Mouse (Mus musculus) G1E (cell line): ENCODE data around the gene Tln2. TPM values are rescaled to one million over a fixed set of nuclear protein-coding genes. Genes with fewer than 3 reads are reported as not detected.

Source experiments
- ATAC-seq: 2 replicates; pipeline ENCODE4 v1.8.0; 2016; ENCODE audit warnings: mild to moderate bottlenecking; ENCODE audit not compliant: insufficient number of reproducible peaks, poor library complexity, low FRiP score, severe bottlenecking; ENCODE audit errors: extremely low read depth
- DNase-seq: peaks from one replicate; pipeline ENCODE4 v3.0.0; 2012; ENCODE audit warnings: low spot score
- H3K27me3 ChIP-seq: 2 replicates; pipeline ENCODE4 v1.6.1; 2012; ENCODE audit warnings: mild to moderate bottlenecking, low read length, inconsistent platforms; ENCODE audit not compliant: insufficient read depth
- H3K36me3 ChIP-seq: replicated peaks from 2 replicates; pipeline ENCODE3; 2012; ENCODE audit warnings: mild to moderate bottlenecking, inconsistent platforms
- H3K4me1 ChIP-seq: 2 replicates; pipeline ENCODE4 v1.6.1; 2012; ENCODE audit warnings: low read depth, low read length, inconsistent platforms, mixed read lengths; ENCODE audit not compliant: insufficient read depth
- H3K4me3 ChIP-seq: 2 replicates; pipeline ENCODE4 v1.5.1; 2012; ENCODE audit warnings: low read depth, mild to moderate bottlenecking, inconsistent platforms, low read length, moderate library complexity, mixed read lengths
- H3K9me3 ChIP-seq: replicated peaks from 2 replicates; pipeline ENCODE4 v1.6.1; 2012; ENCODE audit warnings: inconsistent platforms
- CTCF ChIP-seq: IDR thresholded peaks from 2 replicates; pipeline ENCODE4 v1.5.1; 2012; ENCODE audit warnings: low read depth, low read length, inconsistent platforms, mixed read lengths
- GATA1 ChIP-seq: IDR thresholded peaks from 2 replicates; pipeline ENCODE4 v1.6.1; 2012; ENCODE audit warnings: borderline replicate concordance, low read length, inconsistent platforms, mixed read lengths
- GATA2 ChIP-seq: IDR thresholded peaks from 2 replicates; pipeline ENCODE4 v1.6.1; 2012; ENCODE audit warnings: low read depth, low read length, inconsistent platforms, borderline replicate concordance
- POLR2AphosphoS5 ChIP-seq: IDR thresholded peaks from 2 replicates; pipeline ENCODE4 v1.6.1; 2012; ENCODE audit warnings: low read depth, low read length, inconsistent platforms; ENCODE audit not compliant: insufficient replicate concordance
- TAL1 ChIP-seq: conservative IDR thresholded peaks from 2 replicates; pipeline ENCODE4 v1.6.1; 2012; ENCODE audit warnings: low read depth, low read length, inconsistent platforms, mixed read lengths
- polyA plus RNA-seq: library from polyadenylated mRNA; stranded (reverse); fragments of >175 nt; gene quantifications from 2 replicates; pipeline ENCODE4 v1.2.3, GENCODE M21; 2012
- total RNA-seq, 2 experiments: library from RNA; stranded (forward) in 1 of 2; stranded (reverse) in 1 of 2; fragments of 200-1000 nt in 1 of 2; fragments of >200 nt in 1 of 2; fragmentation: Nextera tagmentation in 1 of 2; gene quantifications; 2 replicates each; pipeline ENCODE4 v1.2.3; 2014 to 2017

Gene Tln2
- total and polyA plus RNA-seq, 3 experiments: 1.6 to 8.1 (median 2.1) TPM

DNA sequence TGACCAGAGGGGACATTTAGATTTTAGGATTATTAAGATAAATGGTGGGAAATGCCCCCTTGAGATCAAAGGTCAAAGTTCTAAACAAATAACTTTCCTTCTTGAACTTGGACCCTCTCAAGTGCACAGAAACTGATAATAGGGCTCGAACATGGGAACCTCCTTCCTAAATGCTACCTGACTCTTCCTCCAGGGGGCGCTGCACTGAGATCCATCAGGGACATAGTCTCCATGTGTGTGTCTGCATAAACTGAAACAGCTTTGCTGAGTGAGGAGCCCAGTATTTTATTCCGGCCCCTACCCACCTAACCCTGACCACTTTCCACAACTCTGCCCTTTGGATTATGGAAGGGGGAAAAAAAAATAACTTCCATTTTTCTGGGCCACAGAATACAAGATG is 339.1 kb downstream of the Tln2 start:
- no peaks in the 10 kb centered on the region for H3K36me3 ChIP-seq
- H3K4me3 ChIP-seq: no peak overlapping the region
- peak; percentile 43; the same call in 1 of the 2 replicates for TF ChIP-seq CTCF
- TF ChIP-seq POLR2AphosphoS5: no peak
- DNase-seq (no peak), ATAC-seq (no peak)
- peaks cover 3% of the 10 kb centered on the region; the same call in 1 of the 2 replicates for H3K4me1 ChIP-seq
- H3K9me3 ChIP-seq: no peaks in the 10 kb centered on the region
- peaks cover 12% of the 10 kb centered on the region for H3K27me3 ChIP-seq

GRCm38 (mm10) chr9:67218001-67218400 is 341.5 kb downstream of the Tln2 start:
- H3K9me3 ChIP-seq: no peaks in the 10 kb centered on the region
- no peak for TF ChIP-seq GATA1
- TF ChIP-seq TAL1: no peak
- TF ChIP-seq GATA2: no peak
- no peak for DNase-seq
- peaks cover 3% of the 10 kb centered on the region; the same call in 1 of the 2 replicates for H3K4me1 ChIP-seq
- no peak for ATAC-seq
- H3K36me3 ChIP-seq: no peaks in the 10 kb centered on the region
- H3K4me3 ChIP-seq: no peak overlapping the region
- peaks cover 18% of the 10 kb centered on the region for H3K27me3 ChIP-seq

DNA sequence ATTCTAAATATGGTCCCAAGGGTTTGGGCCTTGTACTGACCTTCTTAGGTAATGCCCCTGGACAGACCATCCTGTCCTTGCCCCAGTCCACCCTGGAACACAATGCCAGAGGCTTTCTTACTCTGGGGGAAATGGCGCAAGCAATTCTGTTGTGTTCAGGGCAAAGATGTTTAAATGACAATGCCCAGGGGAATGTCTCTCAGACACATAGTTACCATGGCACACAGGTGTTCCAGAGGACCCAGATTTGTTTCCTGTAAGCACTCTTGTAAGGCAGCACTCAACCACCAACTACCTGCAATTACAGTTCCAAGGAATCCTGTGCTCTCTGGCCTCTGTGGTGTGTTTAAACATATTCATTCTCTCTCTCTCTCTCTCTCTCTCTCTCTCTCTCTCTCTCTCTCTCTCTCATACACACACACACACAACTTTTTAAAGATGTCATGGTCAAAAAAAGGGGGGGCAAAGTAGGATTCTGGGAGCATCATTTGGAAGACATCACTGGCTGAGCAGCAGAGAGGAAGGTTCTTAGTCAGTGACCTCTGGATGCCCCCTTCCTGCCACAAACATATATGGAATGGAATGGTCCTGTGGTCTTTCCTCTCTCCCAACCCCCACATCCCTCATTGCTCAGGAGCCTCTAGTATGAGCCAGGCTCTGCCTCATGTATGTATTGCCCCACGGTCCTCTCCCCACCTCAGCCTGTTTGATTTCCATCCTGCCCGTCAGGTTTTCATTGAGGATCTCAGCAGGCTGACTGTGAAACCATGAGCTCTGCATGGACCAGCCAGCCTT is 345.1 kb downstream of the Tln2 start:
- no peak for TF ChIP-seq GATA1
- no peak for TF ChIP-seq POLR2AphosphoS5
- TF ChIP-seq GATA2: no peak
- TF ChIP-seq CTCF: no peak
- TF ChIP-seq TAL1: no peak
- no peak overlapping the region for H3K4me3 ChIP-seq
- no peaks in the 10 kb centered on the region for H3K4me1 ChIP-seq
- no peaks in the 10 kb centered on the region for H3K36me3 ChIP-seq
- ATAC-seq (no peak), DNase-seq (no peak)
- H3K9me3 ChIP-seq: no peaks in the 10 kb centered on the region
- peaks cover 18% of the 10 kb centered on the region for H3K27me3 ChIP-seq

DNA sequence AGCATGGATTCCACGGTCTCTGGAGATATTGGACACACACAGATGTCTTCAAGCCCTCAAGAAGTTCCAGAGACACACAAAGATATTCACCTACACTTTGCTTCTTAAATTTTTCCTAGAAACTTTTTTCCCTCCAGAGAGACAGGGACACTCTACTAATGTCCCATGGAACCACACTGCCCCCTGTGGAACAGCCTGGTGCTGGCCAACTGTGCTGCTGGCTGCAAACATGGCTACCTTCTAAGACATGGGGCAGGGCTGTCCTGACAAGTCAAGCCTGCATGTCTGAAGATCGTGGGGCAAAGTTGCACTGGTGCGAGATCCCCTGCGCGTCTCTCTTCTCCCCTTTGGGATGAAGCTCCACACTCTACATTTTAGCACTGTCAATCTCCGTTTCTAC is 346.2 kb downstream of the Tln2 start:
- TF ChIP-seq GATA1 (no peak), POLR2AphosphoS5 (no peak), CTCF (no peak), GATA2 (no peak), TAL1 (no peak)
- DNase-seq: no peak
- H3K36me3 ChIP-seq: no peaks in the 10 kb centered on the region
- H3K4me3 ChIP-seq: no peak overlapping the region
- H3K27me3 ChIP-seq: peaks cover 18% of the 10 kb centered on the region
- no peaks in the 10 kb centered on the region for H3K9me3 ChIP-seq
- no peaks in the 10 kb centered on the region for H3K4me1 ChIP-seq
- no peak for ATAC-seq

DNA sequence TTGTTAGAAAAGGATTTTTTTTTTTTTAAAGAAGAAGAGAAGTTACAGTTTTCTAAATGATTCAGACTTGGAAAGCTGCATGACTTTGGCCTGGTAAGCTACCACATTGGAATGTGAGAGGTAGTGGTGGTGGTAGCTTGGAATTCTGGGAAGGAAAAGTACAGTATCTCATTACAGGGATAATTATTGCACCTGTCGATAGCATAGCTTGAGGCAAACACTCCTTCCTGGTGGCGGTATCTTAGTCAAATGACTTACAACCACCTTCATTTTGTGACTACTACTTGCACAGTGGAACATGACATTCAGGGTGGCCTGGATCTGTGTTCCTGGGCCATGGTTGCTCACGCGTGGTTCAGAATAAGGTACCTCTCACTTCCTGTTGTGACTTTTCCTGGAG is 348.3 kb downstream of the Tln2 start:
- ATAC-seq: no peak
- Histone ChIP-seq H3K9me3 (no peaks in the 10 kb centered on the region), H3K27me3 (peaks cover 12% of the 10 kb centered on the region), H3K36me3 (no peaks in the 10 kb centered on the region), H3K4me1 (no peaks in the 10 kb centered on the region), H3K4me3 (no peak overlapping the region)
- no peak for TF ChIP-seq POLR2AphosphoS5
- TF ChIP-seq GATA2: no peak
- TF ChIP-seq TAL1: no peak
- TF ChIP-seq GATA1: no peak
- no peak for TF ChIP-seq CTCF
- DNase-seq: no peak

GRCm38 (mm10) chr9:67209451-67209850 is 350.1 kb downstream of the Tln2 start:
- H3K9me3 ChIP-seq: no peaks in the 10 kb centered on the region
- H3K36me3 ChIP-seq: no peaks in the 10 kb centered on the region
- no peak overlapping the region for H3K4me3 ChIP-seq
- TF ChIP-seq TAL1: no peak
- TF ChIP-seq GATA2: no peak
- no peak for ATAC-seq
- no peak for DNase-seq
- peaks cover 2% of the 10 kb centered on the region; the same call in 1 of the 2 replicates for H3K27me3 ChIP-seq
- no peaks in the 10 kb centered on the region for H3K4me1 ChIP-seq

DNA sequence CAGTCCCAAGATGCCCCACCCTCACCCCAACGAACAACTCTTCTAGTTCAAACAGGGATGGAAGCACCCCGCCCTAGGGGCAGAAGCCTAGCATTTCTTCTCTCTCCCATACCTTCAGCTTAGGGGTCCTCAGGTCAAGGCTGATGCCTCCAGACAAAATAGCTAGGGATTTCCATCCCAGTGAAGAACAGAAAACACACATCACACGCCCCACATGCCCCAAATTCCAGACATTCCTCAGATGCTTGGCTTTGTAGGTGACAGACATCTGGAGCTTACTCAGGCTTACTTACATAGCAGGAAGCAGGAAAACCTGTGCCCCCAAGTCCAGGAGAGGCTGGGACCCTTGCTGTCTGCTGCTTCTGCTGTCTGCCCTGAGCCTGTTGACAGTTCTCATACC is 351.1 kb downstream of the Tln2 start:
- H3K4me3 ChIP-seq: no peak overlapping the region
- no peaks in the 10 kb centered on the region for H3K4me1 ChIP-seq
- ATAC-seq (no peak), DNase-seq (no peak)
- H3K9me3 ChIP-seq: no peaks in the 10 kb centered on the region
- 0 out of 2 replicates have a peak, but pooled peaks cover 2% of the 10 kb centered on the region for H3K27me3 ChIP-seq
- no peaks in the 10 kb centered on the region for H3K36me3 ChIP-seq
- no peak for TF ChIP-seq TAL1
- no peak for TF ChIP-seq GATA1
- TF ChIP-seq CTCF: no peak
- no peak for TF ChIP-seq POLR2AphosphoS5
- no peak for TF ChIP-seq GATA2
